Mouse (Mus musculus) cerebral cortex, adult 2 months (tissue): ENCODE measurements around the gene Tmem177.

Experiments
- WGBS: fragments of 180-500 bp; shearing (Covaris S2); methylation state at CpG from one replicate; pipeline ENCODE4 v1.1.7; 2018; 5-methylcytosine and 5-hydroxymethylcytosine counted together

The Tmem177 gene

DNA sequence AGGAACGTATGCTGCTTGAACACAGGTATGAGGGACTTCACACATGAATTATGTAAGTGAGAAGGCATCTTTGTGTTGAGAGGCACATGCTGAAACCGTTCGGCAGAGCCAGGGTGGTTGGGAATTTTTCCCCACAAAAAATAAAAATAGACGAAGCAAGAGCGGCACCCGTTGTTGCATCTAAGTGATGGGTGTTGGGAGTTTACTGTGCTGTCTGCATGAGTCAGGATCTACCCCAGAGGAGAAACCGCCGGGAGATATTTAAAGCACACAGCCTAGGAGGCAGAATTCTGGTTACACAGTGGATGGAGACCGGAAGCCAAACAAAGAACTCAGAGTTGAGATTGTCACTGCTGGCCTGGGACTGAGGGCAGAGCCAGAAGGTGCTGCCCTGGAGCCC lies 21.9 kb downstream of the Tmem177 start:
- 39% methylated on average over 9 of the region's 9 CpGs for WGBS

DNA sequence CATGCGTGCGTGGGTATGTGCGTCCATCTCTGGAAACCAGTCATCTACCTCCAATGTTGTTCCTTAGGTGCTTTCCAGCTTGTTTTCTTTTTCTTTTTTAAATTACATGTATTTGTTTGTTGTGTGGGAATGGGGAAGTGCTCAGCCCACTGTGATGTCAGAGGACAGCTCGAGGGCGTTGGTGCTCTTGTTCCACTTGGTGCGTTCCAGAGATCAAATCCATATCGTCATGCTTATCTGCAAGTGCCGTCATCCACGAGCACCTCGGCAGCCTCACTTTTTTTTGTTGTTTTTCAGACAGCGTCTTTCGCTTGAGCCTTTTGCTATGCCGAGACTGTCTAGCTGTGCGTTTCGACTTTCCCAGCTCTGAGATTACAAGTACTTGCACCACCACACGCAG lies 23.7 kb downstream of the Tmem177 start:
- WGBS = 70% methylated on average over 16 of the region's 16 CpGs

- WGBS = 15% methylated on average over 7 of the region's 7 CpGs
Measured at GRCm38 (mm10) chr1:119886320-119886719, 26.7 kb downstream of the Tmem177 start.

DNA sequence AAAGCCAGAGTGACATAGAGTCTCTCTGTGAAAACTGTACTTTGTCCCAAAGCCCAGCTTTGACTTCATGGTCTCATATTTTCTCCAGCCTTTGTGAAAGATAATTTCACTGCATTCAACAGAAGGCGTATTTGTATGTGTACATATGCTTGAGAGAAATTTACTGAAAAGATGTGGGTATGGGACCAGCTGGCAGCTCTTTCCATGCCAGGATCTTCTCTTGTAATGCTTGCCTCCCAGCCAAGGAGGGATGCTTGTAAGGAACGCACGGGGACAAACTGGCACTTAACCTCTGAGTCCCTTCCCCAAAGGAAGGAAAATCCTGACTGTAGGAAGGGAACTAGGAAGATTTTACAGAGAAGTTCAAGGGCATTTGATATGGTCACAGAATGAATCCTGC lies 28.7 kb downstream of the Tmem177 start:
- WGBS = 50% methylated on average over 3 of the region's 3 CpGs

GRCm38 (mm10) chr1:119878909-119879308 lies 34.1 kb downstream of the Tmem177 start:
- WGBS = 51% methylated on average over 7 of the region's 7 CpGs

- 85% methylated on average over 4 of the region's 4 CpGs for WGBS
Measured at GRCm38 (mm10) chr1:119877469-119877868, 35.5 kb downstream of the Tmem177 start.

DNA sequence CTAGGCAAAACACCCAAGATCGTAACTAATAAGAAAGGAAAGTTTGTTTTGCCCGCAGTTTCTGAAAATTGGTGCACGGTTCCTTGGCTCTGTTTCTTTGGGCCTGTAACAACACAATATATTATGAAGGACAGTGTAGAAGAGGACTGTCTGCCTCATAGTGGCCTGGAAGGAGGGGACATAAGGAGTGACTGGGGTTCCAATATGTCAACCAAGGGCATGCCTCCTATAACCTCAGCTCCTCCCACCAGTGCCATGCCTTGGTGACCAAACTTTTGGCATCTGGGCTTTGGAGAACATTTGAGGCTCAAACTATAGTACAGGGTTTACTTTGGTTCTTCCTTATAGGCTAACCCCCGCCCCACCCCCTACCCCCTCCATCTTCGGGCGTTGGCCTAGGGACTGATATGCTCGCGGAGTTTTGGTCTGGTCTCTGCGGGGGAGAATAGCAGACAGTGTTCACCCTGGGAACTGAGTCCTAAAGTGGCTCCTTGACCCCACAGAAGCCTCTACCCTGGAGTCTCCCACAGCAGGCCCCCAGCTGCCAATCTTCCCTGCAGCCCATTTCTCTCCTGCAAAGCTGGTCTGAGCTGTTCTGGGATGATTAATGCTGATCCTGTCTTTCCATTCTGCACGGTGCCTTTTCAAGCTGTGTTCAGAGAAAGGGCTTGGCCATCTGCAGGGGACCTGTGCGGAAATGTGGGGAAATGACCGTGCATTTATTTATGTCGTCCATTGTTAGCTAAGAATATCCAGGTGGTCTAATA lies 44.4 kb downstream of the Tmem177 start:
- WGBS = 77% methylated on average over 13 of the region's 13 CpGs

GRCm38 (mm10) chr1:119867300-119867699 lies 45.7 kb downstream of the Tmem177 start:
- 76% methylated on average over 2 of the region's 2 CpGs for WGBS

GRCm38 (mm10) chr1:119865311-119865710 lies 47.7 kb downstream of the Tmem177 start:
- WGBS = 94% methylated on average over 6 of the region's 6 CpGs

- 56% methylated on average over 7 of the region's 7 CpGs for WGBS
Measured at GRCm38 (mm10) chr1:119863507-119864296, 49.3 kb downstream of the Tmem177 start.

DNA sequence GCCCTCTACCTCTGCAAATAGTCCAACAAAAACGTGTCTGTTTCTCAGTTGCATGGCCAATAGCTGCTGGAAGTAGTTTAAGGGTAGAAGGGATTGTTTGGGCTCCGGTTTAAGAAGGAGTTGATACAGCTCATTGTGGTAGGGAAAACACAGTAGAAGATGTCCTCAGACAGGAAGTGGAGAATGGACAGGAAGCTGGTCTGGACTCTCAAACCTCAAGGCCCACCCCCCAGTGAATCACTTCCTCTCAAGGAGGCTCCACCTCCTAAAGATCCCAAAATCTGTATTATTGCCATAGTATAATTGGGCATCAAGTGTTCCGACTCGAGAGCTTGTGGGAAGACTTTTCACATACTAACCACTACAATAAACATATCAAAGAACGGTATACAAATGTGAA lies 53.4 kb downstream of the Tmem177 start:
- WGBS = 89% methylated on average over 5 of the region's 5 CpGs
